Mouse (Mus musculus): ENCODE data around the gene Gm8094. TPM values are rescaled to one million over a fixed set of nuclear protein-coding genes. Genes with fewer than 3 reads are reported as not detected.
"Not testable (repeated sequence)": the region's sequence is repeated elsewhere in the genome, so short reads cannot be mapped to it uniquely, and the experiment has no call there.

Gm8094 gene
- total RNA-seq (2012; rRNA removed) (not detected in 2 replicates), total RNA-seq (2014; rRNA removed) (not detected in 2 replicates), polyA plus RNA-seq (2012; ENCODE audit: insufficient read length, low read depth) (not detected in 2 replicates)

DNA sequence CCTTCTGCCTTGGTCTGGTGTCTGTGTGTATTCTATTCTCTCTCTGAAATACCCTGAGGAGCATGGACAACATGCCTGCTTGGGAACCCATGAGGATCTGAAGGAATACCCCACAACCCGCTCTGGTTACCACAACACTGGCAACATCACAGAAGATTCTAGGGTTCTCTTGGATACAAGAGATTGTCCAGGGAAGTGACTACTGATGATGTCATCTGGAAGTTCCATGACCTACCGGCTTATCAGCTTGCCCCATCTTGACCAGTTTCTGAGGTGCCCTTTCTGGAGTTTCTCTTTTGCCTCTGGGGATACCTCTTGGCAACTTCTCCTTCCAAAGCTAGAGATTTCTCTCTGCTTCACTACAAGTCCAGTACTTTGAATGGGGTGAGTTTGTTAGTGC lies at the start of gene Gm8094:
Gene Gm8094 (minus strand): TSS at position 101 of the 400 bp plus-strand sequence.
- H3K9ac ChIP-seq (ENCODE audit: insufficient read depth, low read depth); dilution Hi-C loops (cut with MboI; ENCODE audit: extremely low pct_ligation_motif_present, extremely low pct_unique_long_range_greater_than_20kb, low sequenced_read_pairs); H3K27me3 ChIP-seq (replicated peaks); H3K79me2 ChIP-seq (replicated peaks; ENCODE audit: control insufficient read depth, extremely low read depth, insufficient read depth, poor library complexity, severe bottlenecking); H3K4me3 ChIP-seq (replicated peaks in 1 of 3; ENCODE audit: low read depth in 2 of 3, low read length in 2 of 3, poor library complexity in 1 of 3); H3K9me3 ChIP-seq (replicated peaks; ENCODE audit: low read length); H3K4me2 ChIP-seq (ENCODE audit: insufficient read depth, low read depth, poor library complexity, severe bottlenecking); H3K36me3 ChIP-seq (replicated peaks in 1 of 2; ENCODE audit: control insufficient read depth in 1 of 2, insufficient read depth in 1 of 2, low read length in 1 of 2); H3K27ac ChIP-seq (ENCODE audit: insufficient read depth, low read depth); DNase-seq (ENCODE audit: extremely low read depth); H3K4me1 ChIP-seq (ENCODE audit: control insufficient read depth in 1 of 2, insufficient read depth in 2 of 2); in situ Hi-C loops (cut with MboI; ENCODE audit: low pct_ligation_motif_present, low pct_unique_long_range_greater_than_20kb, low sequenced_read_pairs): not testable (repeated sequence)

DNA sequence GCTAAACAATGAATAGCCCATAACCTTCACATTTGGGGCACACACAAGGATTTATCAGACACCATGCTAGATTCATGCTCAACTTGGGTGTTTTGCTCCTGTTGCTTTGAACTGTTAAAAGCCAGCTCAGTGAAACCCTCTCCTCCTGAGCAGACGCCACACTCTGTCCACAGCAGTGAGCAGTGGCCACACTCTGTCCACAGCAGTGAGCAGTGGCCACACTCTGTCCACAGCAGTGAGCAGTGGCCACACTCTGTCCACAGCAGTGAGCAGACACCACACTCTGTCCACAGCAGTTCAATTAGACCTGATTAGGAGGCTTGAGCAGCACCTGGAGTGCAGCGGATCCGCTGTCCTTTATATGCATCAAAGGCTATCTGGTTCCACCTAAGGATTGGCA lies 43.2 kb upstream of the Gm8094 start:
- H3K27ac ChIP-seq (ENCODE audit: insufficient read depth, low read depth); H3K9ac ChIP-seq (ENCODE audit: insufficient read depth, low read depth); H3K79me2 ChIP-seq (replicated peaks; ENCODE audit: control insufficient read depth, extremely low read depth, insufficient read depth, poor library complexity, severe bottlenecking); H3K4me1 ChIP-seq (ENCODE audit: control insufficient read depth in 1 of 2, insufficient read depth in 2 of 2); dilution Hi-C loops (cut with MboI; ENCODE audit: extremely low pct_ligation_motif_present, extremely low pct_unique_long_range_greater_than_20kb, low sequenced_read_pairs); H3K4me2 ChIP-seq (ENCODE audit: insufficient read depth, low read depth, poor library complexity, severe bottlenecking); H3K9me3 ChIP-seq (replicated peaks; ENCODE audit: low read length); H3K27me3 ChIP-seq (replicated peaks); H3K36me3 ChIP-seq (replicated peaks in 1 of 2; ENCODE audit: control insufficient read depth in 1 of 2, insufficient read depth in 1 of 2, low read length in 1 of 2); H3K4me3 ChIP-seq (replicated peaks in 1 of 3; ENCODE audit: low read depth in 2 of 3, low read length in 2 of 3, poor library complexity in 1 of 3); in situ Hi-C loops (cut with MboI; ENCODE audit: low pct_ligation_motif_present, low pct_unique_long_range_greater_than_20kb, low sequenced_read_pairs); DNase-seq (ENCODE audit: extremely low read depth): not testable (repeated sequence)

DNA sequence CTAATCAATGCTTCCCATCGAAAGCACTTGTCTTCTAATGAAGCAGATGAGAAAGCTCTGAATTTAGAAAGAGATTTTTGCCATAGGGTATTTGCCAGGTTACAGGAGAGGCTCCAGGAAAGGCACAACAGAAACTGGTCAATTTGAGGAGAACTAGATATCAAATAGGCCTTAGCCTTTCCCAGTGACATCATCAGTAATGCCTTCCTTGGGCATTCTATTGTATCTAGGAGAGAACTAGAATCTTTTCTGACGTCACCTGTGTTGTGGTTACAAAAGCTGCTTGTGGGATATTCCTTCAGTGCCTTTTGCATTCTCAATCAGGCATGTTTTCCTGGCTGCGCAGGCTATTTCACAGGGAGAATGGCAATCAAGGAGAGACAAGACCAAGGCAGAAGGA lies 23.9 kb upstream of the Gm8094 start, which contains the start of gene Gm8104:
Gene Gm8104 (plus strand): TSS at position 301 of the 400 bp plus-strand sequence.
- H3K27ac ChIP-seq (ENCODE audit: insufficient read depth, low read depth); H3K4me1 ChIP-seq (ENCODE audit: control insufficient read depth in 1 of 2, insufficient read depth in 2 of 2); H3K79me2 ChIP-seq (replicated peaks; ENCODE audit: control insufficient read depth, extremely low read depth, insufficient read depth, poor library complexity, severe bottlenecking); DNase-seq (ENCODE audit: extremely low read depth); H3K36me3 ChIP-seq (replicated peaks in 1 of 2; ENCODE audit: control insufficient read depth in 1 of 2, insufficient read depth in 1 of 2, low read length in 1 of 2); H3K4me3 ChIP-seq (replicated peaks in 1 of 3; ENCODE audit: low read depth in 2 of 3, low read length in 2 of 3, poor library complexity in 1 of 3); in situ Hi-C loops (cut with MboI; ENCODE audit: low pct_ligation_motif_present, low pct_unique_long_range_greater_than_20kb, low sequenced_read_pairs); H3K27me3 ChIP-seq (replicated peaks); H3K4me2 ChIP-seq (ENCODE audit: insufficient read depth, low read depth, poor library complexity, severe bottlenecking); H3K9me3 ChIP-seq (replicated peaks; ENCODE audit: low read length); H3K9ac ChIP-seq (ENCODE audit: insufficient read depth, low read depth); dilution Hi-C loops (cut with MboI; ENCODE audit: extremely low pct_ligation_motif_present, extremely low pct_unique_long_range_greater_than_20kb, low sequenced_read_pairs): not testable (repeated sequence)

DNA sequence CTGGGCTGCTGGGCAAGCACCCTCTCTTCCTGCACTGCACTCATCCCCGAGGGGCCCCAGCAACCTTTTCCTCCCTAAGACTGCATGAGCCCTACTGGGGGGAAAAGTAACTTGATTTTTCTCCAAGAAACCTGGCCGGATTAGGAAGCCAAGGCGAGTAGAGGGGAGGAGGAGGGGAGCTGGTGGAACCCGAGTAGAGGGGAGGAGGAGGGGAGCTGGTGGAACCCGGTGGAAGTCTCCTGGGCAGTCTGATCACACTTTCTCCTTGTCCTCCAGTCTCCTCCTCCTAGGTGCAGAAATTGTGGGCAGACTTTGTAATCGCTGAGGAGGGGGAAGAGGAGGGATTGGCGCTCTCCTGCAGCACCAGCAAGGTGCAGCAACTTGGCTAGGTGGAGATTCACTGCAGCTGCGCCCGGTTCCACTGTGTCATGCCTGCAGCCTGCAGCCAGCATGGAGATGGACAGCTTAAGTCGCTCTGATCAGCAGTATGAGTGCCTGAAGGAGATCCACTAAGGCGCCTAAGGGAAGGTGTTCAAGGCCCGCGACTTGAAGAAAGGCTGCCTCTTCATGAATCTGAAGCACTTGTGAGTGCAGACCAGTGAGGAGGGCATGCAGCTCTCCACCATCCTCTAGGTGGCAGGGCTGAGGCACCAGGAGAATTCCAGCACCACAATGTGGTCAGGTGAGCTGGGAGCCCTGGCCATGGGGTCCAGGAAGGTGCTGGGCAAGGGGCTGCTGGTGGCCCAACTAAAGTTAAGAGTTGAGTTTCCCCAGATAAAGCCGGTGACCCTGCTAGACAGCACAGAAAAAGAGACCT lies 12.9 kb upstream of the Gm8094 start:
- DNase-seq (ENCODE audit: extremely low read depth); in situ Hi-C loops (cut with MboI; ENCODE audit: low pct_ligation_motif_present, low pct_unique_long_range_greater_than_20kb, low sequenced_read_pairs); H3K4me2 ChIP-seq (ENCODE audit: insufficient read depth, low read depth, poor library complexity, severe bottlenecking); H3K4me1 ChIP-seq (ENCODE audit: control insufficient read depth in 1 of 2, insufficient read depth in 2 of 2); H3K27ac ChIP-seq (ENCODE audit: insufficient read depth, low read depth); H3K4me3 ChIP-seq (replicated peaks in 1 of 3; ENCODE audit: low read depth in 2 of 3, low read length in 2 of 3, poor library complexity in 1 of 3); H3K9me3 ChIP-seq (replicated peaks; ENCODE audit: low read length); H3K27me3 ChIP-seq (replicated peaks); H3K79me2 ChIP-seq (replicated peaks; ENCODE audit: control insufficient read depth, extremely low read depth, insufficient read depth, poor library complexity, severe bottlenecking); H3K9ac ChIP-seq (ENCODE audit: insufficient read depth, low read depth); H3K36me3 ChIP-seq (replicated peaks in 1 of 2; ENCODE audit: control insufficient read depth in 1 of 2, insufficient read depth in 1 of 2, low read length in 1 of 2); dilution Hi-C loops (cut with MboI; ENCODE audit: extremely low pct_ligation_motif_present, extremely low pct_unique_long_range_greater_than_20kb, low sequenced_read_pairs): not testable (repeated sequence)

DNA sequence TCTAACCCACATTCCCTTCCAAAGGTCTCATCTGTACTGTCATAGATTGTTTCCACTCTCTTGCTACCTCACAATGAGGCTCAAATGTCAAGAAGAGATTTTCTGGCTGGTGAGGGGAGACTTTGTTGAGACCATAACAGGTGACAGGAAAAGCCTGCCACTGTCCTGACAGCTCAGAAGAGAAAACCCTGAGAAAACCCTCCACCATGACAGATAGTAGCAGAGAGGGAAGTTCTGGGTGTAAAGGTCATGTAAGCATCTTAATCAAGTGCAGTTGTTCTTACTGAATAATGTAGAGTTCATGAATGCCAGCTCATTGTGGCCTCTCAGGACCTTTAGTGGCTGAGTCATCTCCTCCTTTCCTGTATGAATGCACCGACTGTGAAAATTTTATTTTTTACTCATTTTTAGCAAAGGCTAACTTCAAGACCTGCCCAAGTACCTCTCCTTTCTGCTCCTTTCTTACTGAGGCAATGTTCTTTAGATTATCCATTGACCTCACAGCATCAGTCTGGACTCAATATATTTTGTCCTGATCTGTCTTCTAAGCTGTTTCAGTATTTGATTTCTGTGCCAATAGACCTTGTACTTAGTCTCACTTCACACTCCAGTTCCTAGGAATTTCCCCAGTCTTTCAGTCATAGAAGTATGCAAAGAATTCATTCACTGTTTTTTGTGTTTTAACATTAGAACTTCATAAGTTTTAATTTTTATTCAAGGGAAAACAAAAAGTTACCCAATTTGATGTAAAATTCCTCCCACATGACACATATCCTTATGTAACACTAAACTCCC lies 8.7 kb upstream of the Gm8094 start:
- H3K79me2 ChIP-seq (replicated peaks; ENCODE audit: control insufficient read depth, extremely low read depth, insufficient read depth, poor library complexity, severe bottlenecking); H3K4me2 ChIP-seq (ENCODE audit: insufficient read depth, low read depth, poor library complexity, severe bottlenecking); H3K9ac ChIP-seq (ENCODE audit: insufficient read depth, low read depth); H3K27ac ChIP-seq (ENCODE audit: insufficient read depth, low read depth); DNase-seq (ENCODE audit: extremely low read depth); H3K4me3 ChIP-seq (replicated peaks in 1 of 3; ENCODE audit: low read depth in 2 of 3, low read length in 2 of 3, poor library complexity in 1 of 3); in situ Hi-C loops (cut with MboI; ENCODE audit: low pct_ligation_motif_present, low pct_unique_long_range_greater_than_20kb, low sequenced_read_pairs); H3K9me3 ChIP-seq (replicated peaks; ENCODE audit: low read length); H3K4me1 ChIP-seq (ENCODE audit: control insufficient read depth in 1 of 2, insufficient read depth in 2 of 2); H3K27me3 ChIP-seq (replicated peaks); H3K36me3 ChIP-seq (replicated peaks in 1 of 2; ENCODE audit: control insufficient read depth in 1 of 2, insufficient read depth in 1 of 2, low read length in 1 of 2); dilution Hi-C loops (cut with MboI; ENCODE audit: extremely low pct_ligation_motif_present, extremely low pct_unique_long_range_greater_than_20kb, low sequenced_read_pairs): not testable (repeated sequence)

DNA sequence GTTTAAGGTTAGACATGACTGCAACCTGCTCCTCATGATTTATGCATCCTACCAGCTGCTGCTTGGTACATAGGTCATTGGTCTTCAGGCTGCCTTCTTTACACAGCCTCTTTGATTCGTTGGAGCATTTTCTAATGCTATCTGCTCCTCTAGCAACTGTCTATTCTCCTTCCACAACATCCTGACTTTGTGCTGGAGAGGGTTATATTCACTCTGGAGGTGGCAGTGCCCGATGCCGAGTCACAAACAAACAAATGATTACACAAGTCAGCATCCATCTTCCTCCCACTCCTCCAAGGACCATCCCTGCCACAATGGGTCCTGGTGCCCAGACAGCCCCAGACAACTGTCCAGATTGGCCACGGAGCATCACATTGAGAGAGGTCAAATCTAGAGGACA lies 16.3 kb downstream of the Gm8094 start:
- DNase-seq (ENCODE audit: extremely low read depth); H3K4me1 ChIP-seq (ENCODE audit: control insufficient read depth in 1 of 2, insufficient read depth in 2 of 2); H3K79me2 ChIP-seq (replicated peaks; ENCODE audit: control insufficient read depth, extremely low read depth, insufficient read depth, poor library complexity, severe bottlenecking); in situ Hi-C loops (cut with MboI; ENCODE audit: low pct_ligation_motif_present, low pct_unique_long_range_greater_than_20kb, low sequenced_read_pairs); H3K4me2 ChIP-seq (ENCODE audit: insufficient read depth, low read depth, poor library complexity, severe bottlenecking); dilution Hi-C loops (cut with MboI; ENCODE audit: extremely low pct_ligation_motif_present, extremely low pct_unique_long_range_greater_than_20kb, low sequenced_read_pairs); H3K36me3 ChIP-seq (replicated peaks in 1 of 2; ENCODE audit: control insufficient read depth in 1 of 2, insufficient read depth in 1 of 2, low read length in 1 of 2); H3K9me3 ChIP-seq (replicated peaks; ENCODE audit: low read length); H3K27ac ChIP-seq (ENCODE audit: insufficient read depth, low read depth); H3K27me3 ChIP-seq (replicated peaks); H3K9ac ChIP-seq (ENCODE audit: insufficient read depth, low read depth); H3K4me3 ChIP-seq (replicated peaks in 1 of 3; ENCODE audit: low read depth in 2 of 3, low read length in 2 of 3, poor library complexity in 1 of 3): not testable (repeated sequence)

Measured in CH12.LX (cell line).